Mouse (Mus musculus): Measurements from ENCODE around the gene Ptprc. TPM values are rescaled to one million over a fixed set of nuclear protein-coding genes. Genes with fewer than 3 reads are reported as not detected.

The Ptprc gene
- polyA plus RNA-seq, 1 experiment: 2.1 TPM

DNA sequence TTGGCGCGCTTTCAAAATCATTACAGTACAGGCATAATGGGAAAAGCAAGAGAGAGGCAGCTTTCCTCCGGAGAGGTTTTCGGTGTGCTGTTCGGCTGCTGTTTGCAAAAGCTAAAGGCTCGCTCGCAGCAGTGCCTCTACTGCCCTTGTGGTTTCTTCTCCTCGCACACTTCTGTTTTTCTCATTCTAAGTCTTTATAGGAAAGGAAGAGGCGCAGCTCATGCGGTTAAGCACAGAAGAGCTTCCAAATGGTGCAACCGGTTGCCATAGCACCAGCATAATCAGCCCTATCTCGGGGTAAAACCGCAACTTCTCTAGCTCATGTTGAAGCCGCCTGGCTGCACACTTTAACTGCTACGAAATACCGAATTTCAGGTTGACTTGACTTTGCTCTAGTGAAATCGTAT lies 39.1 kb downstream of the Ptprc start:
- TF ChIP-seq FLI1 (IDR thresholded peaks at IDR 0.05; ENCODE audit: low read length) (no peak), GATA1 (IDR thresholded peaks at IDR 0.05; ENCODE audit: borderline replicate concordance, low read length) (peak; percentile 62; the same call in 1 of the 3 replicates)
- Histone ChIP-seq H3K36me3 (replicated peaks; ENCODE audit: low read length) (no peaks in the 10 kb centered on the region), H3K27me3 (replicated peaks) (no peaks in the 10 kb centered on the region), H3K9me3 (no peaks in the 10 kb centered on the region), H3K4me3 (replicated peaks) (peak overlapping the region; percentile 90), H3K4me1 (peaks cover 44% of the 10 kb centered on the region)

DNA sequence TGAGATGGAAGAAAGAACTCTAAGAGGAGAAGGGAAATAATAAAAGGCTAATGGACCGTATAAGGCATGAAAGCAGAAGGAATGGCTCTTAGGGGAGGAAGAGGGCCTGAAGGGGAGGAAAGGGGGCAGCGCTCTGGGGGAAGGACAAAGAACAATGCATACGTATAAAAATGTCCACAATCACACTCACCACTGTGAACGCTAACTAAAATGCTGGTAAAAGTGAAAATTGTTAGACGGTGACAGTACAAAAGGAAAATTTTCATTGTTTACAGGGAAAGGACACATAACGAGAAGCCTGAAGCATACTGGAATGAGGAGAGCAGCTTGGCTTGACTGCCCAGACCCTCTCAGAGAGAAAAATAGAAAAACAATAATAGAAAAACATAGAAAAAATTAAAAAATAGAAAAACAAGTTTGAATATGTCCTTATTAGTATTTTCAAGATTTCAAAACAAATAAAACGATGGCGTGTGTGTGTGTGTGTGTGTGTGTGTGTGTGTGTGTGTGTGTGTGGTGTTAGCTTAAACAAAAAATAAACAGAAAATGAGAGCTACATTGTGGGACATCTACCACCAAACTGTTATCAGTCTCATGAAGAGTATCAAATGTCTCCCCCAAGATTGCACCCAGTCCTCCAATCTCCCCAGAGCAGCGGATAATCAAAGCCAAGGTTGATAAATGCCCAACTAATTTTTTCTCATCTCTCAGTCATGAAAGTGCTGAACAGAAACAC lies 39.7 kb downstream of the Ptprc start:
- Histone ChIP-seq H3K4me1 (peaks cover 41% of the 10 kb centered on the region), H3K4me3 (replicated peaks) (peak overlapping the region; percentile 90), H3K36me3 (replicated peaks; ENCODE audit: low read length) (no peaks in the 10 kb centered on the region), H3K27me3 (replicated peaks) (no peaks in the 10 kb centered on the region), H3K9me3 (no peaks in the 10 kb centered on the region)
- TF ChIP-seq FLI1 (IDR thresholded peaks at IDR 0.05; ENCODE audit: low read length) (no peak), GATA1 (IDR thresholded peaks at IDR 0.05; ENCODE audit: borderline replicate concordance, low read length) (no peak)

DNA sequence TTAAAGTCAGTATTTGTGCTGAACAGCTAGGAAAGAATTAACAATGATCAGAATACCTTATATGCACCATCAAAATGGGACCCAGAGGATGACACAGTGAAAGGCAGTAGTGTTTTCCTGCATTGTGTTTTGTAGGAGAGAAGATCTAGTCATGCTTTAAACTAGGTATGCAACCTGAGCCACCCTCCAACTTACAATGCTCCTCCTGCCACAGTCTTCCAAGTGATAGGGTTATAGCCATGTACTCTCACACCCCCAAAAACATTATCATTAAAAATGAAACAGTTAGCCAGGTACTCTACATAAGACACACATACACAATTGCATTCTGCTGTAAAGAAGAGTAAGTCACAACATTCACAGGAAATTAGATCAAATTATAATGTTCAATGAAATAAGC lies 40.4 kb downstream of the Ptprc start:
- Histone ChIP-seq H3K36me3 (replicated peaks; ENCODE audit: low read length) (no peaks in the 10 kb centered on the region), H3K9me3 (no peaks in the 10 kb centered on the region), H3K4me1 (peaks cover 37% of the 10 kb centered on the region), H3K4me3 (replicated peaks) (peak overlapping the region; percentile 90), H3K27me3 (replicated peaks) (no peaks in the 10 kb centered on the region)
- TF ChIP-seq FLI1 (IDR thresholded peaks at IDR 0.05; ENCODE audit: low read length) (no peak), GATA1 (IDR thresholded peaks at IDR 0.05; ENCODE audit: borderline replicate concordance, low read length) (no peak)

DNA sequence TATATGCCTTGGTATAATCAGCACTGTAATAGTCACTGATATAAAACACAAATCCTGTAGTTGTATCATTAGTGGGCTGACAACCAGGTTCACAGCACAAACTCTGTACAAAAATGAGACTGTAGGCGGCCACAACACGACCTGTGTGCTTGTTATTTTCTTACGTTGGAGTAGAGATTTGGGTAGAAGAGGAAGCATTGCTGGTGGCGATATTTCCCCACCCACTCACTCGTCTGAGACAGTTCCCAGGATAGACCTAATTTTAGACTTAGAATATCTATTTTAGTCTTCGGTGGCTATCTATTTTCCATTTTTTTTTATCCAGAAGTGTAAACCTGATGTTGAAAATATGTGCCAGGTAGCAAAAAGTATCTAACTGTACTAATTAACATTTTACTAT lies 41.2 kb downstream of the Ptprc start:
- H3K4me1 ChIP-seq: peaks cover 37% of the 10 kb centered on the region
- TF ChIP-seq GATA1 (IDR thresholded peaks at IDR 0.05; ENCODE audit: borderline replicate concordance, low read length) (no peak), FLI1 (IDR thresholded peaks at IDR 0.05; ENCODE audit: low read length) (no peak)

DNA sequence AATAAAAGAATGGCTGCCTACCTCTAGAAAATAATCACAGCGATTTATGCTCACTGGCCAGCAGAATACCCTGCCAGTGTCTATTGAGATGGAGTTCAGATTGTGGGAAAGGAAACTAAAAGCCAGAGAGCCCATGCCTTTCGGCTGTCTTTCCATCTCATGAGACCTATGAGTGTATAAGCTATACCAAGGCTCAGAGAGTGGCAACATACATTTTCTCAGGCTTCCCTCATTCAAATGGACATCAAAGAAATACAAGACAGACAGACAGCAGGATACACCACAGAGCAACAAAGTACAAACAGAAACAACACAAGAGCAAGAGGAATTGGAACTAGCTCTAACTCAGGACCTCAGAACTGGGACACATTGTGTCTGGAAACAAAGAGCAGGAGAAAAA lies 43.8 kb downstream of the Ptprc start:
- H3K4me1 ChIP-seq: peaks cover 39% of the 10 kb centered on the region
- no peaks in the 10 kb centered on the region for H3K27me3 ChIP-seq (replicated peaks)
- no peak overlapping the region for H3K4me3 ChIP-seq (replicated peaks)

More for the DNA sequence above, 41.2 kb downstream of the Ptprc start:
- no peaks in the 10 kb centered on the region for H3K27me3 ChIP-seq (replicated peaks)
- H3K36me3 ChIP-seq (replicated peaks; ENCODE audit: low read length): no peaks in the 10 kb centered on the region
- H3K4me3 ChIP-seq (replicated peaks): no peak overlapping the region
- no peaks in the 10 kb centered on the region for H3K9me3 ChIP-seq

DNA sequence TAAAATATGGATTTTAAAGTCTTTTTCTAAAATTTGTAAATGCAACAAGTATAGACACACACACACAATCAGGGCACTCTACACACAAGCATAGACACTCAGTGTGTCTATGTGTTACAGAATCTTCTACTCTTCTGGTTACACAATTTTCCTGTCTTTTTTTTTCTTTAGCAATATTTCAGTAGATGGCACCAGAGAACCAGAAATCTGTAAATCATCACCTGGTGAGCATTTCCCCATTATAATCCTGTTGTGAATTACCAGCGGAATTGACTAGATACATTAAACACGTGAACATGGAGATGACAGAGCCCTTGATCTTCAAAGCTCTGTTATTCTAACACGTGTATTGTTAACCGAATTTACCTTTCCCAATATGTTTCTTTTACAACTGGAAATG lies 45.4 kb downstream of the Ptprc start:
- Histone ChIP-seq H3K27me3 (replicated peaks) (no peaks in the 10 kb centered on the region), H3K36me3 (replicated peaks; ENCODE audit: low read length) (no peaks in the 10 kb centered on the region), H3K4me3 (replicated peaks) (no peak overlapping the region), H3K4me1 (peaks cover 26% of the 10 kb centered on the region), H3K9me3 (no peaks in the 10 kb centered on the region)
- no peak for TF ChIP-seq FLI1 (IDR thresholded peaks at IDR 0.05; ENCODE audit: low read length)
- TF ChIP-seq GATA1 (IDR thresholded peaks at IDR 0.05; ENCODE audit: borderline replicate concordance, low read length): no peak

More for the DNA sequence above, 43.8 kb downstream of the Ptprc start:
- Histone ChIP-seq H3K36me3 (replicated peaks; ENCODE audit: low read length) (no peaks in the 10 kb centered on the region), H3K9me3 (no peaks in the 10 kb centered on the region)
- no peak for TF ChIP-seq FLI1 (IDR thresholded peaks at IDR 0.05; ENCODE audit: low read length)
- TF ChIP-seq GATA1 (IDR thresholded peaks at IDR 0.05; ENCODE audit: borderline replicate concordance, low read length): no peak

DNA sequence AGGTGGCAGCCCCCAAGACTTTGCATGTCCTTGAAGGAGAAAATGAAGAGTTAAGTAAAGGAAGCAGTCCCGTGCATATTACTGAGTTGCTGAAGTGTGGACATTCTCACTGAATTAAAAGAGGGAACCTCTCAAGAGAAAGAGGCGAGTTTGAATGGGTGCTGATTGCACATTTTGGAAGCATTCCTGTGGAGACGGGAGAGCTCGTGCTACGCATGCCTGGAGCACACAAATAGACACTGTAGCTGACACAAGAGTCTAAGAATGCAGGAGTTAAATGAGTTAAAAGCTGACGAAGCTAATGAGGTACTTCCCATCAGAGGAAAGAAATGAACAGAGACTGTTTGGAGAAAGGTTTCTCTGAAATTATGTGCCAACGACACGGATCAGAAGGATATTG lies 48.7 kb downstream of the Ptprc start:
- H3K4me3 ChIP-seq (replicated peaks): no peak overlapping the region

DNA sequence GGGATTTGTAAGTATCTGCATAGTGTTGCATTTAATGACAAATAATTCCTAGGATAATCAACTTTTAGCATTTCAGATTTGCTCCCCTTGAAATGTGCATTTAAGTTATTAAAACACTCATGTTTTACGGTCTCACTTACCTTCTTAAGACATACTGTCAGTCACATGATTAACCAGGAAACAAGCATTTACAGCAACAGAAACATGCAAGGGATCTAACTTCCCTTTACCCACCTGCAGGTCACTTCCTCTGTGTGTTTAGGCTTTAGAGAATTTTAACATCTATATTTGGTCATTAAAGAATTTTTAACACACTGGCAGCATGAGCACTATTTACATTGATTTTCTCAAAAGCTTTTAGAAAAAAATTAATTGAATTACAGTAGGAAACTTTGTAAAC lies 50.2 kb downstream of the Ptprc start:
- H3K9me3 ChIP-seq: no peaks in the 10 kb centered on the region
- H3K4me3 ChIP-seq (replicated peaks): no peak overlapping the region
- no peaks in the 10 kb centered on the region for H3K36me3 ChIP-seq (replicated peaks; ENCODE audit: low read length)
- H3K4me1 ChIP-seq: peaks cover 5% of the 10 kb centered on the region; the same call in 1 of the 2 replicates
- H3K27me3 ChIP-seq (replicated peaks): no peaks in the 10 kb centered on the region
- no peak for TF ChIP-seq GATA1 (IDR thresholded peaks at IDR 0.05; ENCODE audit: borderline replicate concordance, low read length)

More for the DNA sequence above, 48.7 kb downstream of the Ptprc start:
- H3K4me1 ChIP-seq: peaks cover 5% of the 10 kb centered on the region; the same call in 1 of the 2 replicates
- TF ChIP-seq FLI1 (IDR thresholded peaks at IDR 0.05; ENCODE audit: low read length) (no peak), GATA1 (IDR thresholded peaks at IDR 0.05; ENCODE audit: borderline replicate concordance, low read length) (no peak)
- H3K27me3 ChIP-seq (replicated peaks): no peaks in the 10 kb centered on the region
- H3K36me3 ChIP-seq (replicated peaks; ENCODE audit: low read length): no peaks in the 10 kb centered on the region
- no peaks in the 10 kb centered on the region for H3K9me3 ChIP-seq

DNA sequence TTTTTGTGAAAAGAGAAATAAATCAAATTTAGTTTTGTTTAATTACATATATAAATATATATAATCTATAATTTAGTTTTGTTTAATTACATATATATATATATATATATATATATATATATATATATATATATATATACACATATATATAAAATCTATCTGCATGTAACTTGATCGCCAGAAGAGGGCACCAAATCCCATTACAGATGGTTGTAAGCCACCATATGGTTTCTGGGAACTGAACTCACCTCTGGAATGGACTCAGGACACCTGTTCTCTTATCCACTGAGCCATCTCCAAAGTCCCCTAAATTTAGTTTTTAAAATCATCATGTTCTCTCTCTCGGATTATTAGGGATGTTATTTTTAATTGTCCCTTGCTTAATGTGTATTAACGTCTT lies 51.6 kb downstream of the Ptprc start:
- Histone ChIP-seq H3K27me3 (replicated peaks) (no peaks in the 10 kb centered on the region), H3K9me3 (no peaks in the 10 kb centered on the region), H3K4me1 (peaks cover 5% of the 10 kb centered on the region; the same call in 1 of the 2 replicates), H3K36me3 (replicated peaks; ENCODE audit: low read length) (no peaks in the 10 kb centered on the region), H3K4me3 (replicated peaks) (no peak overlapping the region)
- TF ChIP-seq GATA1 (IDR thresholded peaks at IDR 0.05; ENCODE audit: borderline replicate concordance, low read length) (no peak), FLI1 (IDR thresholded peaks at IDR 0.05; ENCODE audit: low read length) (no peak)

DNA sequence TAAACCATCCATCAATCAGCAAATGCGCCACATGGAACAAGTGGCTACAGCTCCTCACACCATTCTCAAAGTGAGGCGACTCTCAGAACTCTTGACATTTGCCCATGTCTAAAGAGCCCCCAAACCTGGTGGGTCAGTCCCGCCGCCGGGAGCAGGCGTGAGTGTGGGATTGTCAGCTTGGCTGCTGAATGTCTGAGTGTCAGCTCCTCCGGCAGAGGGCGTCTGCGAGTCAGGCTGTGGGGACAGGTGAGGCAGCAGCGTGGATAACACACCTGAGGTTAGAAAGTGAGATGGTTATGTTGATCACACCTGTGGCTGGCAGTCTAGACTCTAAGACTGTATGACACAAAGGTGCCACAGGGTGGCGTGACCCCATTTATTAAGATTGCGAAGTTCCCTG lies 55.6 kb downstream of the Ptprc start:
- no peaks in the 10 kb centered on the region for H3K27me3 ChIP-seq (replicated peaks)
- H3K9me3 ChIP-seq: no peaks in the 10 kb centered on the region
- H3K4me1 ChIP-seq: no peaks in the 10 kb centered on the region
- H3K4me3 ChIP-seq (replicated peaks): no peak overlapping the region
- H3K36me3 ChIP-seq (replicated peaks; ENCODE audit: low read length): peaks cover 10% of the 10 kb centered on the region
- TF ChIP-seq GATA1 (IDR thresholded peaks at IDR 0.05; ENCODE audit: borderline replicate concordance, low read length) (no peak), FLI1 (IDR thresholded peaks at IDR 0.05; ENCODE audit: low read length) (no peak)

Measured in megakaryocyte, embryonic 14.5 days (primary cell).